Mouse (Mus musculus) neural tube, embryonic 15.5 days (tissue): ENCODE data around the gene Gm30083. TPM values are rescaled to one million over a fixed set of nuclear protein-coding genes. Genes with fewer than 3 reads are reported as not detected.

Source experiments
- ATAC-seq: fragments of 200-750 bp; cut with Nextera tagmentation; 2 replicates; pipeline ENCODE4 v1.8.0; 2017; ENCODE audit warnings: mild to moderate bottlenecking, moderate TSS enrichment, moderate library complexity; ENCODE audit not compliant: low FRiP score
- H3K27ac ChIP-seq: fragments of 300-500 bp; sonication (generic); replicated peaks from 2 replicates; pipeline ENCODE4 v1.5.1; 2015; ENCODE audit warnings: mild to moderate bottlenecking, inconsistent platforms
- H3K27me3 ChIP-seq: fragments of 300-500 bp; sonication (generic); replicated peaks from 2 replicates; pipeline ENCODE4 v1.6.1; 2015; ENCODE audit warnings: inconsistent platforms
- H3K36me3 ChIP-seq: fragments of 300-500 bp; sonication (generic); 2 replicates; pipeline ENCODE4 v1.6.1; 2015; ENCODE audit warnings: inconsistent platforms
- H3K4me1 ChIP-seq: fragments of 300-500 bp; sonication (generic); 2 replicates; pipeline ENCODE4 v1.6.1; 2015; ENCODE audit warnings: inconsistent platforms
- H3K4me2 ChIP-seq: fragments of 300-500 bp; sonication (generic); 2 replicates; pipeline ENCODE4 v1.6.1; 2015; ENCODE audit warnings: inconsistent platforms, mild to moderate bottlenecking, moderate library complexity
- H3K4me3 ChIP-seq: fragments of 300-500 bp; sonication (generic); replicated peaks from 2 replicates; pipeline ENCODE4 v1.5.1; 2015; ENCODE audit warnings: mild to moderate bottlenecking, inconsistent platforms
- H3K9ac ChIP-seq: fragments of 300-500 bp; sonication (generic); replicated peaks from 2 replicates; pipeline ENCODE4 v1.6.1; 2015; ENCODE audit warnings: mild to moderate bottlenecking, inconsistent platforms
- H3K9me3 ChIP-seq: fragments of 300-500 bp; sonication (generic); replicated peaks from 2 replicates; pipeline ENCODE4 v1.6.1; 2016; ENCODE audit warnings: inconsistent platforms
- WGBS: fragments of 180-500 bp; shearing (Covaris S2); methylation state at CpG from one replicate; pipeline ENCODE4 v1.1.7; 2015; ENCODE audit warnings: mixed read lengths; 5-methylcytosine and 5-hydroxymethylcytosine counted together
- polyA plus RNA-seq: library from polyadenylated mRNA; unstranded; fragments of >200 nt; fragmentation: Nextera tagmentation; extraction: Ambion mirVana; gene quantifications from 2 replicates; pipeline ENCODE4 v1.2.1, GENCODE M21; 2015

The Gm30083 gene
- polyA plus RNA-seq, 1 experiment from 2014 or later = not detected

DNA sequence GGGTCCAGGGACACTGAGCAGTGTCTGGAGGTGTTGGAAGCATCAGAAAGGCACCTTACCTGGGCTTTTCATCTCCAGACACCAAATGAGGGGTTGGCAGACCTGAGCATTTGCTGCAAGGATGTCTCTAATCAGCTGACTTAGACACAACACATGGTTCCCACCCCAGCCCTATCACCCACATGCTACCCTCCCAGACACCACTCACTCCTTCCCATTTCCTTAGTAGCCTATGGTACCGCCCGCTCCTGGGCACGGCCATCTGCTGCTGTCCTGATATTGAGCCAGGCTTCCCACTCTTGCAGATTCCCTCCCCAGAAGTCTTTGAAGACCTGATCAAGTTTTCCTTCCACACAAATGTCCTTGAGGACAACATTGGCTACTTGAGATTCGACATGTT lies 56.8 kb downstream of the Gm30083 start:
- Histone ChIP-seq H3K4me1 (no peaks in the 10 kb centered on the region), H3K4me2 (no peak overlapping the region), H3K9me3 (no peaks in the 10 kb centered on the region), H3K9ac (no peak overlapping the region), H3K27ac (no peak overlapping the region), H3K4me3 (no peak overlapping the region), H3K36me3 (no peaks in the 10 kb centered on the region), H3K27me3 (no peaks in the 10 kb centered on the region)
- ATAC-seq = no peak
- 94% methylated on average over 4 of the region's 4 CpGs for WGBS

DNA sequence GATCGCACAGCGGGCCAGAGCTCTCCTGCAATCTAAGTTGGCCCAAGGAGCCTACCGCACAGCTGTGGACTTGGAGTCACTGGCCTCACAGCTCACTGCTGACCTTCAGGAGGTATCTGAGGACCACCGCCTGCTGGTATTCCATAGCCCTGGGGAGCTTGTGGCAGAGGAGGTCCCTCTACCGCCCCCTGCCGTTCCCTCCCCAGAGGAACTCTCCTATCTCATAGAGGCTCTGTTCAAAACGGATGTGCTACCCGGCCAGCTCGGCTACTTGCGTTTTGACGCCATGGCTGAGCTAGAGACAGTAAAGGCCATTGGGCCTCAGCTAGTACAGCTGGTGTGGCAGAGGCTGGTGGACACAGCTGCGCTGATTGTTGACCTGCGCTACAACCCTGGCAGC lies 58.9 kb downstream of the Gm30083 start:
- Histone ChIP-seq H3K27me3 (no peaks in the 10 kb centered on the region), H3K27ac (no peak overlapping the region), H3K4me2 (no peak overlapping the region), H3K4me3 (no peak overlapping the region), H3K9ac (no peak overlapping the region), H3K9me3 (no peaks in the 10 kb centered on the region), H3K4me1 (no peaks in the 10 kb centered on the region), H3K36me3 (no peaks in the 10 kb centered on the region)
- WGBS = 78% methylated on average over 13 of the region's 13 CpGs
- ATAC-seq = no peak

DNA sequence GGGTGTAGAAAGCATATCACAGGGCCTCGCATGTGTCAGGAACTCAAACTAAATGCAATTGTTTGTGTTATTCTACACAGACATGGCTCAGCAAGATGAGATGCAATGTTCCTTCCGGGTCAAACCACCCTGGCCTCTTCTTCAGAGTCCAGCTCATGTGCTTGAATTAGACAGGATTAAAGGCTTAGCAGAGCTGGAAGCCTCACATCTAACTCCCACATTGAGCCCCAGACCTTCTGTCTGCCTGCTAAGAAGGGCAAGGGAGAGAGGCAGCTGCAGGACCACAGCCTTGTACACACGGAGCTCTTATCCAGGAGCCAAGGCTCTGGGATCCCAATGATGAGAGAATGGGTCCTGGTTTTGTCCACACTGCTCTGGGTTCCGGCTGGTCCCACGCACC lies 61.2 kb downstream of the Gm30083 start, which contains the start of gene Rbp3:
Gene Rbp3 (plus strand): TSS at position 243 of the 400 bp plus-strand sequence.
- no peaks in the 10 kb centered on the region for H3K9me3 ChIP-seq
- no peak within 1 kb of the TSS for H3K9ac ChIP-seq
- ATAC-seq = no peak
- H3K36me3 ChIP-seq = no peaks in the 10 kb centered on the region
- no peak within 1 kb of the TSS for H3K4me2 ChIP-seq
- 87% methylated on average over 5 of the region's 5 CpGs for WGBS
- H3K4me3 ChIP-seq = no peak within 1 kb of the TSS
- H3K27me3 ChIP-seq = no peaks in the 10 kb centered on the region
- H3K27ac ChIP-seq = no peak within 1 kb of the TSS
- H3K4me1 ChIP-seq = no peaks in the 10 kb centered on the region

DNA sequence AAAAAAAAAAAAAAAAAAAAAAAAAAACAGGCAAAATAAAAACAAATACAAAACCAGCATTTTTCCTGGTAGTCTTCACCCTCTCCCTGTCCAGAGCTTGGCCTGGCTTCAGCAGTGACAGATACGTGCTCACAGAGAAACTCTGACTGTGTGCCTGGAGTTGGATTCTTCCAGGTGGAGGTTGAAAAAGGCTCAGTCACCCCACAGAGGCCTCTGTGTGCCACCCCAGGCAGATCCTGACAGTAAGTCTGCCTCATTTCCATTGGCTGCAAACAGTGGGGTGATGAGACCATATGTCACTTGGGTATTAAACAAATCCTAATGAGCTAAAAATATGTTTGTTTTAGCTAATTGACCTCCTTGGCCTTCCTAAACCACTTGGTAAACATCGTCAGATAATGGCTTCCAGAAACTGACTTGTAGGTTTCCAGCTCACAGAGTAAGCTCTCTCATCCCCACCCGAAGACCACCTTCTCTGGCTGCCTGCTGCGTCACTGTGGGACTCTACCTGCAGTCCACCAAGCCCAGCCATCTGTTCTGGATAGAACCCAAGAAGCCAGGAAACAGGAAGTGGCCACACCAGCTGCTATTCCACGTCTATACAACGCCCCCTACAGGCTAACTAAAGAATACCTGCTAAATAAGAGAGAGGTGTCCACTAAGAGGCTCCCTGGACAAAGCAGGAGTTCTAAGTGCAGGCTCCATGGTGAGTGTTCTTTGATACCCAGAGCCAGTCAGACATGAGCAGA lies 62.6 kb downstream of the Gm30083 start:
- no peaks in the 10 kb centered on the region for H3K9me3 ChIP-seq

DNA sequence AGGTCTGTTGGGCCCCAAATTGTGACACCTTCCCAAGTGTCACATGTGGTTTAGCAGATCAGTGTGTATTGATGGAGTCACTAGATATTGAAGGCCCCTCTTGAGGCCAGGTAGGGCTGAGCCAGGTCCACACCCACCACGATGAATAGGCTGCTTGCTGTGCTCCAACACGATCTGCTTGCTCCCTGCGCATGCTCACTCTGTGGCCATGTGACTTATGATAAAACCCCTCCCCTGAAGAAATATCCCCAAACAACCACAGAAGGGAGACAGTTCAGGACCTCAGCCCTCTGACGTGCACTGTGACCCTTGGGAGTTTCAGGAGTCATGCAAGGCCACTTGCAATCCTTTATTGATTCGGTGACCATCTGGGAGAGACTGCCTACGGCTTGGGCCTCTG lies 68.9 kb downstream of the Gm30083 start:
- Histone ChIP-seq H3K4me3 (no peak overlapping the region), H3K9ac (no peak overlapping the region), H3K36me3 (no peaks in the 10 kb centered on the region), H3K4me1 (no peaks in the 10 kb centered on the region), H3K9me3 (no peaks in the 10 kb centered on the region), H3K27me3 (no peaks in the 10 kb centered on the region), H3K27ac (no peak overlapping the region), H3K4me2 (no peak overlapping the region)
- 80% methylated on average over 6 of the region's 6 CpGs for WGBS
- ATAC-seq = no peak

More for the DNA sequence above, 62.6 kb downstream of the Gm30083 start:
- no peaks in the 10 kb centered on the region for H3K36me3 ChIP-seq
- H3K27ac ChIP-seq = no peak overlapping the region
- H3K9ac ChIP-seq = no peak overlapping the region
- H3K27me3 ChIP-seq = no peaks in the 10 kb centered on the region
- H3K4me2 ChIP-seq = no peak overlapping the region
- no peak overlapping the region for H3K4me3 ChIP-seq
- 68% methylated on average over 6 of the region's 6 CpGs for WGBS
- ATAC-seq = no peak
- H3K4me1 ChIP-seq = no peaks in the 10 kb centered on the region

DNA sequence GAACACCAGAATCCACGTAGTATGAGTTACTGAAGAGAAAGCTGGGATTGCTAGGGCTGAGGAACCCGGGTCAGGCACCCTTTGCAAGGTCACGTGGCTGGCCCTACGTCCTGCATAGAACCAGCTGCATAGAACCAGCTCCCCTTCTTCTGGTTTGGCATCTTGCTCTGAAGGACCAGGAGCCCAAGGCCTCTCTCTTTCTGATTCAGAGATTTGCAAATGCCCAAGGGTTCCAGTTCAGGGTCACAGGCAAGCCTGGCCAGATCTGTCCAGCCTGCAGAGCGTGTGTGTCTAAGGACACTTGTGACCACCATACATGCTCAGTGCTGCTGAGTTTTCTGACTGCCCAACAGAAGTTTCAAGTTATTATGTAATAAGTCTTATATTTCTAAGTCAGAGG lies 72.8 kb downstream of the Gm30083 start:
- Histone ChIP-seq H3K4me1 (peaks cover 5% of the 10 kb centered on the region; the same call in 1 of the 2 replicates), H3K4me3 (no peak overlapping the region), H3K27ac (no peak overlapping the region), H3K9ac (no peak overlapping the region), H3K4me2 (no peak overlapping the region), H3K27me3 (peaks cover 3% of the 10 kb centered on the region; the same call in 1 of the 2 replicates), H3K36me3 (no peaks in the 10 kb centered on the region), H3K9me3 (no peaks in the 10 kb centered on the region)
- ATAC-seq = no peak
- WGBS = 87% methylated on average over 5 of the region's 5 CpGs

DNA sequence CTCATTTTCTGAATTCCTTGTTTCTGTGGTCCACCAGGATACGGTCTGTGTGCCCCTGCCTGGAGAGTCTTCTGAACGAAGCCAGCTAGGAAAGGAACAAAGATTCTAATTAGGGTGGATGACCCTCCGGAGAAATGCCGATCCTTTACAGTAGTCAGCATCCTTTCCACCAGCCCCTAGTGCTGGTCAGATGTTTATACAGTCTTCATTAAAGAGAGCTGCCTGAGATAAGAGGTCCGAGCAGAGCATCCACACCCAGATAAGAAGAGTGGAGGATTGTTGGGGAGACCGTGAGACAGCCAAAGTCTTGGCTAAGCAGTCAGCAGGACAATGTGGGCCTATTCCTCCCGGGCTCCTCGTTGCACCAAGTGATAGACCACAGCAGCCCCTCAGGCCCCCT lies 74.2 kb downstream of the Gm30083 start, which contains the start of gene Gdf2:
Gene Gdf2 (plus strand): TSS at position 301 of the 400 bp plus-strand sequence.
- no peaks in the 10 kb centered on the region for H3K36me3 ChIP-seq
- H3K27me3 ChIP-seq = peaks cover 3% of the 10 kb centered on the region; the same call in 1 of the 2 replicates
- H3K4me2 ChIP-seq = no peak within 1 kb of the TSS
- H3K4me1 ChIP-seq = peaks cover 5% of the 10 kb centered on the region; the same call in 1 of the 2 replicates
- WGBS = 73% methylated on average over 8 of the region's 8 CpGs
- ATAC-seq = no peak
- H3K9ac ChIP-seq = no peak within 1 kb of the TSS
- H3K9me3 ChIP-seq = no peaks in the 10 kb centered on the region
- H3K27ac ChIP-seq = no peak within 1 kb of the TSS
- H3K4me3 ChIP-seq = no peak within 1 kb of the TSS

DNA sequence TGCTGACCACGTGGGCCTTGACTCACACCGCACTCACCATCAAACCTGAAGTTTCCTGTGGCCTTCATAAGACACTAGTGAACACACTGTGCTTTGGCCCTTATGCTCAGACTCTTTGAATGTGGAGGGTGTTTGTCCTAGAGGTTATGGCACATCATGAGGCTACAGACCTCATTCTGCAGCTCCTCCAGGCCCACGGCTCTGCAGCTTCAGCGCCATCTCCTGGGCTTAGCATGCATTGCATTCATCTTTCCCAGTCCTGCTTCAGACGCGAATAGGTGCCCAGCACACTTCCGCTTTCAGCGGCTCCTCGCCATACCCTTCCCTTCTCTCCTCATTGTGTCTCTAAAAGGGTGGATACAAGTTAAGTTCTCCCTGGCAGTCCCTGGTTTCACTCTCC lies 75.9 kb downstream of the Gm30083 start:
- peak; percentile 49; the same call in 1 of the 2 replicates for ATAC-seq
- peaks cover 5% of the 10 kb centered on the region; the same call in 1 of the 2 replicates for H3K4me1 ChIP-seq
- H3K27ac ChIP-seq = no peak overlapping the region
- H3K4me3 ChIP-seq = no peak overlapping the region
- no peaks in the 10 kb centered on the region for H3K9me3 ChIP-seq
- no peaks in the 10 kb centered on the region for H3K36me3 ChIP-seq
- no peak overlapping the region for H3K9ac ChIP-seq
- peak overlapping the region; percentile 43 for H3K4me2 ChIP-seq
- H3K27me3 ChIP-seq = peaks cover 3% of the 10 kb centered on the region; the same call in 1 of the 2 replicates
- 23% methylated on average over 9 of the region's 9 CpGs for WGBS

Other genes with a start within 250 kb of the Gm30083 start
- gene Gdf10, start 91.6 kb downstream of the Gm30083 start, polyA plus RNA-seq = 12.8 and 13.9 TPM in 2 replicates
- 0.05 and 0.11 TPM in 2 replicates for gene Gdf2, start 74.1 kb downstream of the Gm30083 start, polyA plus RNA-seq
- gene Rbp3, start 61.2 kb downstream of the Gm30083 start, polyA plus RNA-seq = not detected in 2 replicates
- 0.84 and 0.96 TPM in 2 replicates for gene Zfp488, start 36.4 kb downstream of the Gm30083 start, polyA plus RNA-seq
- not detected in 2 replicates for gene Gm5460, start 1.6 kb upstream of the Gm30083 start, polyA plus RNA-seq
- gene Antxrl, start 37.5 kb upstream of the Gm30083 start, polyA plus RNA-seq = not detected in 2 replicates
- gene Anxa8, start 70.8 kb upstream of the Gm30083 start, polyA plus RNA-seq = 0.41 and 3.7 TPM in 2 replicates
- gene A630023A22Rik, start 87.6 kb upstream of the Gm30083 start, polyA plus RNA-seq = 0.49 and 0.69 TPM in 2 replicates
- gene Npy4r, start 137.3 kb upstream of the Gm30083 start, polyA plus RNA-seq = 0.17 and 0.42 TPM in 2 replicates
- 4.3 and 5.3 TPM in 2 replicates for gene Gprin2, start 186.5 kb upstream of the Gm30083 start, polyA plus RNA-seq
- 0.87 and 1.2 TPM in 2 replicates for gene Syt15, start 204.4 kb upstream of the Gm30083 start, polyA plus RNA-seq